Mouse (Mus musculus) limb, embryonic 10.5 days (tissue): ENCODE data around the gene Gm26938. TPM values are rescaled to one million over a fixed set of nuclear protein-coding genes. Genes with fewer than 3 reads are reported as not detected.

Source experiments
- DNase-seq: peaks from one replicate; pipeline ENCODE4 v3.0.0-alpha.2; 2017; ENCODE audit warnings: low spot score
- H3K27ac ChIP-seq: fragments of 300-500 bp; sonication (generic); 2 replicates; pipeline ENCODE4 v1.5.1; 2016; ENCODE audit warnings: mild to moderate bottlenecking
- H3K27me3 ChIP-seq: fragments of 300-500 bp; sonication (generic); 2 replicates; pipeline ENCODE4 v1.6.1; 2016; ENCODE audit warnings: low read depth, mild to moderate bottlenecking; ENCODE audit not compliant: poor library complexity, severe bottlenecking
- H3K36me3 ChIP-seq: fragments of 300-500 bp; sonication (generic); 2 replicates; pipeline ENCODE4 v1.6.1; 2016; ENCODE audit warnings: mild to moderate bottlenecking, moderate library complexity
- H3K4me1 ChIP-seq: fragments of 300-500 bp; sonication (generic); 2 replicates; pipeline ENCODE4 v1.6.1; 2016
- H3K4me3 ChIP-seq: fragments of 300-500 bp; sonication (generic); 2 replicates; pipeline ENCODE4 v1.5.1; 2016; ENCODE audit warnings: mild to moderate bottlenecking, moderate library complexity
- H3K9me3 ChIP-seq: fragments of 300-500 bp; sonication (generic); replicated peaks from 2 replicates; pipeline ENCODE4 v1.6.1; 2016; ENCODE audit warnings: mild to moderate bottlenecking
- WGBS: fragments of 180-500 bp; shearing (Covaris S2); methylation state at CpG from one replicate; pipeline ENCODE4 v1.1.7; 2016; 5-methylcytosine and 5-hydroxymethylcytosine counted together
- microRNA-seq: library from miRNA; unstranded; fragments of <30 nt; microRNA quantifications from one replicate; pipeline ENCODE4, GENCODE M21; 2017
- polyA plus RNA-seq: library from polyadenylated mRNA; unstranded; fragments of >200 nt; fragmentation: Nextera tagmentation; extraction: Ambion mirVana; gene quantifications from 2 replicates; pipeline ENCODE4 v1.2.1, GENCODE M21; 2016

The Gm26938 gene
- polyA plus RNA-seq, 1 experiment from 2014 or later = not detected

GRCm38 (mm10) chr5:139781406-139781805, 44.8 kb downstream of the Gm26938 start:
- H3K9me3 ChIP-seq = no peaks in the 10 kb centered on the region
- no peaks in the 10 kb centered on the region for H3K36me3 ChIP-seq
- H3K27ac ChIP-seq = no peak overlapping the region
- WGBS = 87% methylated on average over 8 of the region's 8 CpGs
- no peaks in the 10 kb centered on the region for H3K4me1 ChIP-seq
- DNase-seq = no peak
- H3K27me3 ChIP-seq = no peaks in the 10 kb centered on the region
- no peak overlapping the region for H3K4me3 ChIP-seq

- Histone ChIP-seq H3K27me3 (no peaks in the 10 kb centered on the region), H3K4me1 (peaks cover 14% of the 10 kb centered on the region), H3K9me3 (no peaks in the 10 kb centered on the region), H3K27ac (no peak overlapping the region), H3K4me3 (no peak overlapping the region), H3K36me3 (peaks cover 23% of the 10 kb centered on the region)
- WGBS = 86% methylated on average over 5 of the region's 5 CpGs
- no peak for DNase-seq
Measured at GRCm38 (mm10) chr5:139776966-139777365, 49.2 kb downstream of the Gm26938 start.

- Histone ChIP-seq H3K27me3 (no peaks in the 10 kb centered on the region), H3K4me3 (peak within 1 kb of the TSS; percentile 100), H3K36me3 (peaks cover 38% of the 10 kb centered on the region), H3K9me3 (no peaks in the 10 kb centered on the region), H3K4me1 (peaks cover 14% of the 10 kb centered on the region), H3K27ac (peak within 1 kb of the TSS; percentile 84)
- under 1% methylated on average over 55 of the region's 55 CpGs for WGBS
- DNase-seq = peak; percentile 97
Measured at GRCm38 (mm10) chr5:139775216-139775926, 50.8 kb downstream of the Gm26938 start, which contains the start of gene Ints1. Gene Ints1 (minus strand): TSS chr5:139775674.

GRCm38 (mm10) chr5:139768216-139768615, 58.0 kb downstream of the Gm26938 start:
- H3K4me3 ChIP-seq = no peak overlapping the region
- H3K27me3 ChIP-seq = no peaks in the 10 kb centered on the region
- WGBS = 94% methylated on average over 8 of the region's 8 CpGs
- no peak overlapping the region for H3K27ac ChIP-seq
- no peaks in the 10 kb centered on the region for H3K4me1 ChIP-seq
- no peaks in the 10 kb centered on the region for H3K9me3 ChIP-seq
- H3K36me3 ChIP-seq = peaks cover 100% of the 10 kb centered on the region
- DNase-seq = no peak

DNA sequence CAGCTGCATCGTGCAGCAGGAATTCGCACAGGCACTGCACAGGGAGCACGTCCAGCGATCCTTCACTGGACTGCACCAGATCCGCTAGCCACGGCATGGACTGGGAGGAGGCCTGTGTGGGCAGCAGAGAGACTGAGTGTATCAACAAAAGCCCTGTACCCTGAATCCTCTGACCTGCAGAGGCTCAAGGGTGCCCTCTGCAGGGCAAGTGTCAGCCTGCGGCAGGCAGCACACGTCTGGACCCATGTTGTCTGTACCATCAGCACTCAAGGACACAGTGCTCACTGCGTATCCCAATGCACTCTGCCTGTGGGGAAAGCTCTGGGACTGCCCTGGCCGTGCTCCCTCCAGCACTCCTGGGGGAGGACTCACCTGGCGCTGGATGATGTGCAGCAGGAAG, 61.9 kb downstream of the Gm26938 start:
- no peak for DNase-seq

DNA sequence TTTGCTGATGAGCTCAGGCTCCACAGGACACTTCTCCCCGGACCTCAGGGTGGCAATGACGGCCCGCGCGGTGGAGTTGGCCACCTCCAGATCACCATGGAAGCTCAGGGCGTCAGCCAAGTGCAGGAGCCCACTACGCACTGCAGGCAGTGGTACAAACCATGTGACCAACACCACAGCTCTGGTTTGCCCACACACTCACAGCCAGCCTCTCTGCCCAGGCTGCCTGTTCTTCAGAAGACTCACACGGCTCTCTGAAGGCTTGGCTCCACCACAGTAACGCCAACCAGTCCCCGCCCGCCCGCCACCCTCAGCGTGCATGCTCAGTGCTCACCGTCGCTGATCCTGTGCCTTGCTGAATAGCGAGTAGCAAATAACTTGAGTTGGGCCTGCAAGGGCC, 68.1 kb downstream of the Gm26938 start:
- 89% methylated on average over 16 of the region's 16 CpGs for WGBS

More for the DNA sequence above, 61.9 kb downstream of the Gm26938 start:
- Histone ChIP-seq H3K36me3 (peaks cover 100% of the 10 kb centered on the region), H3K4me1 (no peaks in the 10 kb centered on the region), H3K27ac (no peak overlapping the region), H3K4me3 (no peak overlapping the region), H3K27me3 (no peaks in the 10 kb centered on the region), H3K9me3 (no peaks in the 10 kb centered on the region)
- 85% methylated on average over 11 of the region's 11 CpGs for WGBS

More for the DNA sequence above, 68.1 kb downstream of the Gm26938 start:
- Histone ChIP-seq H3K36me3 (peaks cover 100% of the 10 kb centered on the region), H3K4me1 (peaks cover 3% of the 10 kb centered on the region; the same call in 1 of the 2 replicates), H3K9me3 (no peaks in the 10 kb centered on the region), H3K4me3 (no peak overlapping the region), H3K27ac (no peak overlapping the region), H3K27me3 (no peaks in the 10 kb centered on the region)
- no peak for DNase-seq

Small RNA genes lying within 50 kb of the gene (microRNA-seq; reads per million reads assigned to microRNA genes)
- not detected for gene Mir7037

Other genes starting within 250 kb of the Gm26938 start
- gene Micall2, start 90.1 kb downstream of the Gm26938 start, polyA plus RNA-seq = 8.9 and 9.0 TPM in 2 replicates
- gene Ints1, start 50.7 kb downstream of the Gm26938 start, polyA plus RNA-seq = 42.5 and 43.7 TPM in 2 replicates
- gene Mafk, start 34.9 kb downstream of the Gm26938 start, polyA plus RNA-seq = 7.1 and 8.1 TPM in 2 replicates
- gene Tmem184a, start 6.5 kb downstream of the Gm26938 start, polyA plus RNA-seq = 2.1 and 2.2 TPM in 2 replicates
- gene Psmg3, start 478 bp upstream of the Gm26938 start, polyA plus RNA-seq = 89.9 and 116 TPM in 2 replicates
- 0.10 and 0.18 TPM in 2 replicates for gene Elfn1, start 81.5 kb upstream of the Gm26938 start, polyA plus RNA-seq